ENCODE assay signal across 8 mouse cellular contexts in genomic region chr9:113645153-113645836, GRCm38 (mm10).
DNase-seq lines count a peak whose midpoint lies in the region; ATAC-seq and TF ChIP-seq lines count a peak whose summit lies in the region.

No protein-coding gene starts in this region.

- no peak overlapping the region for H3K9ac ChIP-seq in limb, embryonic 11.5 days (ENCODE audit: low read length)
- H3K9ac ChIP-seq in neural tube, embryonic 12.5 days: no peak overlapping the region

- no peaks in the 10 kb centered on the region for H3K36me3 ChIP-seq in limb, embryonic 11.5 days (ENCODE audit: control insufficient read depth, insufficient read depth, low read length)
- no peaks in the 10 kb centered on the region for H3K36me3 ChIP-seq in neural tube, embryonic 12.5 days
- H3K36me3 ChIP-seq in thymus, adult 2 months (ENCODE audit: control insufficient read depth, insufficient read depth, low read length): no peaks in the 10 kb centered on the region

- TF ChIP-seq POLR2A in thymus, adult 2 months (IDR thresholded peaks at IDR 0.05; ENCODE audit: control insufficient read depth, extremely low read depth, insufficient read depth, low read length, poor library complexity): no peak

- no peaks in the 10 kb centered on the region for H3K4me1 ChIP-seq in limb, embryonic 11.5 days (ENCODE audit: control insufficient read depth, insufficient read depth, low read length)
- H3K4me1 ChIP-seq in neural tube, embryonic 12.5 days: peaks cover 10% of the 10 kb centered on the region
- H3K4me1 ChIP-seq in thymus, adult 2 months (replicated peaks; ENCODE audit: control insufficient read depth, insufficient read depth, low read length): no peaks in the 10 kb centered on the region

- TF ChIP-seq CTCF in thymus, adult 2 months (IDR thresholded peaks at IDR 0.05; ENCODE audit: borderline replicate concordance, control insufficient read depth, extremely low read depth, insufficient read depth, low read length, poor library complexity): no peak

- H3K4me2 ChIP-seq in limb, embryonic 11.5 days (ENCODE audit: low read depth, severe bottlenecking): no peak overlapping the region
- H3K4me2 ChIP-seq in neural tube, embryonic 12.5 days (replicated peaks): no peak overlapping the region

- ATAC-seq in limb, embryonic 11.5 days (ENCODE audit: insufficient number of reproducible peaks, low FRiP score, low TSS enrichment, low read depth): peak; percentile 17; the same call in 1 of the 2 replicates
- peak; percentile 73 for ATAC-seq in neural tube, embryonic 12.5 days (ENCODE audit: low FRiP score, low read depth)

- WGBS in limb, embryonic 11.5 days: 33% methylated on average over 10 of the region's 11 CpGs
- 18% methylated on average over 5 of the region's 11 CpGs for WGBS in neural tube, embryonic 12.5 days
- 32% methylated on average over 11 of the region's 11 CpGs for WGBS in thymus, adult 2 months

- H3K9me3 ChIP-seq in limb, embryonic 11.5 days (ENCODE audit: control insufficient read depth, low read length): no peaks in the 10 kb centered on the region
- H3K9me3 ChIP-seq in neural tube, embryonic 12.5 days: no peaks in the 10 kb centered on the region

- no peak overlapping the region for H3K4me3 ChIP-seq in limb, embryonic 11.5 days (ENCODE audit: low read depth, low read length)
- no peak overlapping the region for H3K4me3 ChIP-seq in neural tube, embryonic 12.5 days
- no peak overlapping the region for H3K4me3 ChIP-seq in thymus, adult 2 months (ENCODE audit: control insufficient read depth, insufficient read depth, low read length)

- no peaks in the 10 kb centered on the region for H3K27me3 ChIP-seq in limb, embryonic 11.5 days (ENCODE audit: control insufficient read depth, insufficient read depth, low read length)
- no peaks in the 10 kb centered on the region for H3K27me3 ChIP-seq in neural tube, embryonic 12.5 days (replicated peaks)
- no peaks in the 10 kb centered on the region for H3K27me3 ChIP-seq in thymus, adult 2 months (ENCODE audit: control insufficient read depth, insufficient read depth, low read length)

- no peak overlapping the region for H3K27ac ChIP-seq in limb, embryonic 11.5 days (replicated peaks; ENCODE audit: low read depth, low read length)
- no peak overlapping the region for H3K27ac ChIP-seq in neural tube, embryonic 12.5 days
- H3K27ac ChIP-seq in thymus, adult 2 months (ENCODE audit: control insufficient read depth, insufficient read depth, low read length): no peak overlapping the region

- peak; percentile 62 for DNase-seq in 416B (ENCODE audit: low read depth)
- DNase-seq in R1 (ENCODE audit: low read depth, low spot score): peak; percentile 72
- peak; percentile 66 to 86 for DNase-seq in cerebellum, postnatal 36 days
- DNase-seq in gastrocnemius, adult 8-10 months (ENCODE audit: low spot score in 2 of 2): peak; percentile 8 to 16
- DNase-seq in kidney, adult 8-10 months: peak; percentile 26 to 55
- peak; percentile 84 for DNase-seq in limb, embryonic 11.5 days (ENCODE audit: low spot score)
- peak; percentile 54 for DNase-seq in thymus, adult 2 months

Comparison
In these comparisons a context has a peak if more than half of its experiments do, and no peak if none do; other contexts are left out.
1. DNase-seq: peak in every context shown above with its lines; median percentile 84 in limb, embryonic 11.5 days; 76 in cerebellum, postnatal 36 days; 72 in R1; 62 in 416B; 54 in thymus, adult 2 months; 40 in kidney, adult 8-10 months; 12 in gastrocnemius, adult 8-10 months.